Mouse (Mus musculus) frontal cortex, postnatal 25 days (tissue): Measurements from ENCODE around the gene Lgr6.
"Not testable (repeated sequence)": the region's sequence is repeated elsewhere in the genome, so short reads cannot be mapped to it uniquely, and the experiment has no call there.

ENCODE experiments used
- DNase-seq, 2 experiments: peaks; one replicate each; pipeline ENCODE4 v3.0.0; 2022; ENCODE audit warnings: low spot score in 2 of 2

The Lgr6 gene

GRCm38 (mm10) chr1:135128986-135129385 is 23.9 kb upstream of the Lgr6 start:
- no peak for DNase-seq

GRCm38 (mm10) chr1:135128011-135128441 is 22.9 kb upstream of the Lgr6 start:
- no peak for DNase-seq

GRCm38 (mm10) chr1:135126443-135127027 is 21.5 kb upstream of the Lgr6 start:
- no peak for DNase-seq

- no peak for DNase-seq
Measured at GRCm38 (mm10) chr1:135125990-135126389, 20.9 kb upstream of the Lgr6 start.

GRCm38 (mm10) chr1:135124573-135125363 is 19.7 kb upstream of the Lgr6 start:
- no peak for DNase-seq

GRCm38 (mm10) chr1:135112661-135113060 is 7.6 kb upstream of the Lgr6 start:
- DNase-seq: peak in 1 of 2 experiments; percentile 39

- not testable (repeated sequence) for DNase-seq
Measured at GRCm38 (mm10) chr1:135111271-135111670, 6.2 kb upstream of the Lgr6 start.

GRCm38 (mm10) chr1:135110075-135110474 is 5.0 kb upstream of the Lgr6 start:
- DNase-seq: peak; percentile 72 to 76

- no peak for DNase-seq
Measured at GRCm38 (mm10) chr1:135108611-135109010, 3.5 kb upstream of the Lgr6 start.

GRCm38 (mm10) chr1:135105951-135106350 is 875 bp upstream of the Lgr6 start:
- DNase-seq: peak; percentile 49 to 50

GRCm38 (mm10) chr1:135100400-135100799 is 4.7 kb downstream of the Lgr6 start:
- no peak for DNase-seq

GRCm38 (mm10) chr1:135098441-135098840 is 6.6 kb downstream of the Lgr6 start:
- DNase-seq: no peak

- no peak for DNase-seq
Measured at GRCm38 (mm10) chr1:135097441-135097840, 7.6 kb downstream of the Lgr6 start.

- DNase-seq: no peak
Measured at GRCm38 (mm10) chr1:135096312-135096711, 8.8 kb downstream of the Lgr6 start.

GRCm38 (mm10) chr1:135095189-135095588 is 9.9 kb downstream of the Lgr6 start:
- no peak for DNase-seq

- DNase-seq: no peak
Measured at GRCm38 (mm10) chr1:135094723-135095122, 10.4 kb downstream of the Lgr6 start.

GRCm38 (mm10) chr1:135090914-135091313 is 14.2 kb downstream of the Lgr6 start:
- no peak for DNase-seq

- DNase-seq: no peak
Measured at GRCm38 (mm10) chr1:135089626-135090025, 15.4 kb downstream of the Lgr6 start.

- no peak for DNase-seq
Measured at GRCm38 (mm10) chr1:135087414-135087813, 17.7 kb downstream of the Lgr6 start.

GRCm38 (mm10) chr1:135086015-135086414 is 19.1 kb downstream of the Lgr6 start:
- no peak for DNase-seq

GRCm38 (mm10) chr1:135085296-135085871 is 19.7 kb downstream of the Lgr6 start:
- no peak for DNase-seq

- DNase-seq: no peak
Measured at GRCm38 (mm10) chr1:135083465-135083864, 21.6 kb downstream of the Lgr6 start.

- DNase-seq: no peak
Measured at GRCm38 (mm10) chr1:135082267-135082666, 22.8 kb downstream of the Lgr6 start.
